In genomic region chr13:84399345-84400170, GRCm38 (mm10) we compare ENCODE assay signal across 11 mouse cellular contexts.
DNase-seq lines count a peak whose midpoint lies in the region; ATAC-seq lines count a peak whose summit lies in the region.
"Had no signal": no experiment of that assay in that cellular context is flagged by ENCODE, and none has a peak within 500 bp of the region (broad histone marks: within the 10 kb centered on the region; RNA-seq: fewer than 3 reads in every experiment).

No protein-coding gene starts in this region.

- 17% methylated on average over 3 of the region's 3 CpGs for WGBS in hindbrain, embryonic 12.5 days
- 24% methylated on average over 3 of the region's 3 CpGs for WGBS in midbrain, embryonic 13.5 days
- 44% methylated on average over 3 of the region's 3 CpGs for WGBS in heart, embryonic 12.5 days

- 0 out of 2 replicates have a peak overlapping the region, but pooled peaks have one; percentile 8 for H3K4me2 ChIP-seq in hindbrain, embryonic 12.5 days (replicated peaks)
- H3K4me2 ChIP-seq in midbrain, embryonic 13.5 days (replicated peaks) = no peak overlapping the region
- no peak overlapping the region for H3K4me2 ChIP-seq in heart, embryonic 12.5 days
- H3K4me2 ChIP-seq: heart, embryonic 13.5 days; intestine, embryonic 15.5 days; liver, embryonic 15.5 days had no signal

- no peaks in the 10 kb centered on the region for H3K36me3 ChIP-seq in hindbrain, embryonic 12.5 days
- H3K36me3 ChIP-seq in midbrain, embryonic 13.5 days = no peaks in the 10 kb centered on the region
- no peaks in the 10 kb centered on the region for H3K36me3 ChIP-seq in heart, embryonic 12.5 days
- H3K36me3 ChIP-seq: heart, embryonic 13.5 days; intestine, embryonic 15.5 days; liver, embryonic 15.5 days had no signal

- ATAC-seq in hindbrain, embryonic 12.5 days (ENCODE audit: low FRiP score) = 0 out of 2 replicates have a peak, but pooled peaks have one; percentile 32
- peak; percentile 74 for ATAC-seq in midbrain, embryonic 13.5 days
- no peak for ATAC-seq in erythroblast, adult 5-6 weeks (replicated peaks; ENCODE audit: low FRiP score, poor library complexity, severe bottlenecking)
- no peak for ATAC-seq in heart, embryonic 12.5 days (ENCODE audit: insufficient number of reproducible peaks, low FRiP score)
- ATAC-seq: intestine, embryonic 15.5 days had no signal

- H3K4me3 ChIP-seq in hindbrain, embryonic 12.5 days = no peak overlapping the region
- H3K4me3 ChIP-seq in midbrain, embryonic 13.5 days (replicated peaks) = no peak overlapping the region
- no peak overlapping the region for H3K4me3 ChIP-seq in heart, embryonic 12.5 days
- H3K4me3 ChIP-seq: heart, embryonic 13.5 days; intestine, embryonic 15.5 days; liver, embryonic 15.5 days had no signal

- peak; percentile 51 for DNase-seq in right cerebral cortex, adult 18-20 months
- no peak for DNase-seq in right cerebral cortex, postnatal 4 days
- peak; percentile 27 for DNase-seq in right cerebral cortex, postnatal 25 days
- DNase-seq in lung, postnatal 14 days = no peak

- no peak overlapping the region for H3K9ac ChIP-seq in hindbrain, embryonic 12.5 days
- H3K9ac ChIP-seq in midbrain, embryonic 13.5 days (replicated peaks) = no peak overlapping the region
- H3K9ac ChIP-seq in heart, embryonic 12.5 days = no peak overlapping the region
- H3K9ac ChIP-seq: heart, embryonic 13.5 days; intestine, embryonic 15.5 days; liver, embryonic 15.5 days had no signal

- no peaks in the 10 kb centered on the region for H3K27me3 ChIP-seq in hindbrain, embryonic 12.5 days
- no peaks in the 10 kb centered on the region for H3K27me3 ChIP-seq in midbrain, embryonic 13.5 days
- H3K27me3 ChIP-seq in heart, embryonic 12.5 days (replicated peaks) = no peaks in the 10 kb centered on the region
- H3K27me3 ChIP-seq: heart, embryonic 13.5 days; intestine, embryonic 15.5 days; liver, embryonic 15.5 days had no signal

- H3K4me1 ChIP-seq in hindbrain, embryonic 12.5 days = peaks cover 24% of the 10 kb centered on the region
- H3K4me1 ChIP-seq in midbrain, embryonic 13.5 days (replicated peaks) = peaks cover 25% of the 10 kb centered on the region
- no peaks in the 10 kb centered on the region for H3K4me1 ChIP-seq in heart, embryonic 12.5 days (replicated peaks)
- H3K4me1 ChIP-seq: heart, embryonic 13.5 days; intestine, embryonic 15.5 days; liver, embryonic 15.5 days had no signal

- peak overlapping the region; percentile 67 for H3K27ac ChIP-seq in hindbrain, embryonic 12.5 days
- peak overlapping the region; percentile 44 for H3K27ac ChIP-seq in midbrain, embryonic 13.5 days
- no peak overlapping the region for H3K27ac ChIP-seq in heart, embryonic 12.5 days (ENCODE audit: poor library complexity, severe bottlenecking)
- H3K27ac ChIP-seq: heart, embryonic 13.5 days; intestine, embryonic 15.5 days; liver, embryonic 15.5 days had no signal

- H3K9me3 ChIP-seq in hindbrain, embryonic 12.5 days (replicated peaks) = no peaks in the 10 kb centered on the region
- H3K9me3 ChIP-seq in midbrain, embryonic 13.5 days = no peaks in the 10 kb centered on the region
- no peaks in the 10 kb centered on the region for H3K9me3 ChIP-seq in heart, embryonic 12.5 days (replicated peaks)
- H3K9me3 ChIP-seq: heart, embryonic 13.5 days; intestine, embryonic 15.5 days; liver, embryonic 15.5 days had no signal

Comparison
In these comparisons a context has a peak if more than half of its experiments do, and no peak if none do; other contexts are left out.
1. DNase-seq: peak in right cerebral cortex, adult 18-20 months (single experiment) and right cerebral cortex, postnatal 25 days (single experiment); none in right cerebral cortex, postnatal 4 days (single experiment) and lung, postnatal 14 days (single experiment).
2. ATAC-seq: peak in hindbrain, embryonic 12.5 days (single experiment) and midbrain, embryonic 13.5 days (single experiment); none in erythroblast, adult 5-6 weeks (single experiment) and heart, embryonic 12.5 days (single experiment).